Mouse (Mus musculus) kidney, embryonic 15.5 days (tissue): ENCODE data around the gene Csf1. TPM values are rescaled to one million over a fixed set of nuclear protein-coding genes. Genes with fewer than 3 reads are reported as not detected.
A peak's percentile ranks its signal among the peaks of the same experiment; 100 is the strongest.

Experiments used
- ATAC-seq: fragments of 200-750 bp; cut with Nextera tagmentation; replicated peaks from 2 replicates; pipeline ENCODE4 v1.8.0; 2017; ENCODE audit warnings: moderate TSS enrichment; ENCODE audit not compliant: low FRiP score
- H3K27ac ChIP-seq: fragments of 300-500 bp; sonication (generic); 2 replicates; pipeline ENCODE4 v1.5.1; 2015; ENCODE audit warnings: mild to moderate bottlenecking, inconsistent platforms
- H3K27me3 ChIP-seq: fragments of 300-500 bp; sonication (generic); 2 replicates; pipeline ENCODE4 v1.6.1; 2015; ENCODE audit warnings: inconsistent platforms
- H3K36me3 ChIP-seq: fragments of 300-500 bp; sonication (generic); 2 replicates; pipeline ENCODE4 v1.6.1; 2015; ENCODE audit warnings: inconsistent platforms
- H3K4me1 ChIP-seq: fragments of 300-500 bp; sonication (generic); 2 replicates; pipeline ENCODE4 v1.6.1; 2015; ENCODE audit warnings: inconsistent platforms
- H3K4me2 ChIP-seq: fragments of 300-500 bp; sonication (generic); 2 replicates; pipeline ENCODE4 v1.6.1; 2015; ENCODE audit warnings: moderate library complexity, mild to moderate bottlenecking, inconsistent platforms
- H3K4me3 ChIP-seq: fragments of 300-500 bp; sonication (generic); replicated peaks from 2 replicates; pipeline ENCODE4 v1.5.1; 2015; ENCODE audit warnings: mild to moderate bottlenecking, inconsistent platforms
- H3K9ac ChIP-seq: fragments of 300-500 bp; sonication (generic); 2 replicates; pipeline ENCODE4 v1.6.1; 2015; ENCODE audit warnings: mild to moderate bottlenecking, inconsistent platforms
- H3K9me3 ChIP-seq: fragments of 300-500 bp; sonication (generic); replicated peaks from 2 replicates; pipeline ENCODE4 v1.6.1; 2016; ENCODE audit warnings: inconsistent platforms
- WGBS: fragments of 180-500 bp; shearing (Covaris S2); methylation state at CpG from one replicate; pipeline ENCODE4 v1.1.7; 2015; ENCODE audit warnings: mixed read lengths; 5-methylcytosine and 5-hydroxymethylcytosine counted together
- polyA plus RNA-seq: library from polyadenylated mRNA; unstranded; fragments of >200 nt; fragmentation: Nextera tagmentation; extraction: Ambion mirVana; gene quantifications from 2 replicates; pipeline ENCODE4 v1.2.1, GENCODE M21; 2015

The Csf1 gene
- polyA plus RNA-seq, 1 experiment from 2014 or later = 9.3 TPM

DNA sequence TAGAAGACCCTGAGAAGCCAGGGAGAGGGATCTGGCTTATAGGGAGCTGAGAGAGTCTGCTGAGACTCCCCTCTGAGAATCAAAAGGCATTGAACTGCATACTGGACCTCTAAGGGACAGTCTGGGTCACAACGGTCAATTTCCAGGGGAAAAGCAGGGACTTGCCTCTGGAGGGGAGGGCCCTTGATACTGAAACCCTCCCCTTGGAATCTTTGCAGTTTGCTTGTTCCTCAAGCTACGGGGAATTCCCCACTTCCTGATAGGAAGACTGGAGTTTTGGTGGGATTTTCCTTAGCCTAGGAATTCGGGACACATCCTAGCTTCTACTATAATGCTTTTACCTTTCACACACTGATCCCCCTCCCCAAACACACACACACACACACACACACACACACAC, 15.5 kb upstream of the Csf1 start:
- H3K4me3 ChIP-seq = no peak overlapping the region
- no peak overlapping the region for H3K4me2 ChIP-seq
- WGBS = 38% methylated on average over 3 of the region's 3 CpGs
- no peak overlapping the region for H3K9ac ChIP-seq
- H3K36me3 ChIP-seq = no peaks in the 10 kb centered on the region
- no peak for ATAC-seq
- peaks cover 22% of the 10 kb centered on the region for H3K4me1 ChIP-seq
- no peaks in the 10 kb centered on the region for H3K9me3 ChIP-seq
- peaks cover 9% of the 10 kb centered on the region; the same call in 1 of the 2 replicates for H3K27me3 ChIP-seq
- H3K27ac ChIP-seq = no peak overlapping the region

DNA sequence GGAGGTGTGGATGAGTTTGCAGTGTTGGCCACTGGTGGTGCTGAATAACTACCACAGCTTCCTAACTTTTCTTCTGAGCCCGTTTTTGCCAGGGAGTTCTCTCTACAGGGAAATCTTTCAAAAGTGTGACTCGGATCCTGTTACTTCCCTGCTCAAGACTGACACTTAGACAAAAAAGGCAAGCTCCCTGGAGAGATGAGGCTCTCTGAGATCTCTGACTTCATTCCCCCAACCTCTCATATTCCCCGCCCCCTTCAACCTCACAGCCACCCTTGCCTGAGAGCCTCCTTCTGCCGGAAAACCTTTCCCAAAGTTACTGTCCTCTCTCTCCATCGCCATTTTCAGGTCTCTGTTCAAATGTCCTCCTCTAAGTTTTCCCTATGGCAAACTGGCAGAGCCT, 14.8 kb upstream of the Csf1 start:
- H3K9ac ChIP-seq = no peak overlapping the region
- H3K27ac ChIP-seq = no peak overlapping the region
- H3K9me3 ChIP-seq = no peaks in the 10 kb centered on the region
- peaks cover 22% of the 10 kb centered on the region for H3K4me1 ChIP-seq
- 29% methylated on average over 5 of the region's 5 CpGs for WGBS
- no peak overlapping the region for H3K4me3 ChIP-seq
- no peaks in the 10 kb centered on the region for H3K36me3 ChIP-seq
- peaks cover 11% of the 10 kb centered on the region; the same call in 1 of the 2 replicates for H3K27me3 ChIP-seq
- no peak overlapping the region for H3K4me2 ChIP-seq
- ATAC-seq = peak; percentile 10; the same call in 1 of the 2 replicates

DNA sequence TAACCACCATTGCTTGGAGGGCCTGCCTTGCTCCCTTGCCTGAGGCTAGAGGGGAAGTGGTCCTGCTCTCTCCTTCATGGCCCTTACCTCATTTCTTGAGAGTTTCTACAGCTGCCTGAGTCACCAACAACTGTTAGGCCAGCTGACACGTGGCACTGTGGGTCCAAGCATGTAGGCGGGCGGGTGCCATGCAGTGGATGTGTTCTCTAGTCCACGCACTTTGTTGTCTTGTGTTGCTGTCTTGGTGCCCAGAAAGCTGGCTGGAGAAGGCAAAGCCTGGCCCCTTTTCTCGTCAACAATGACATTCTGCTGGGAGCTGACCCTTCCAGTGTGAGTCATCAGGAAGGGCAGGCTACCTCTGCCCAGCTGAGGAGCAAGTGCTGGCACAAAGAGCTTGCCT, 12.6 kb upstream of the Csf1 start:
- Histone ChIP-seq H3K27me3 (peaks cover 15% of the 10 kb centered on the region; the same call in 1 of the 2 replicates), H3K9me3 (no peaks in the 10 kb centered on the region), H3K27ac (no peak overlapping the region), H3K4me2 (no peak overlapping the region), H3K36me3 (no peaks in the 10 kb centered on the region), H3K9ac (no peak overlapping the region), H3K4me3 (no peak overlapping the region), H3K4me1 (peaks cover 23% of the 10 kb centered on the region)
- no peak for ATAC-seq
- 78% methylated on average over 5 of the region's 5 CpGs for WGBS

DNA sequence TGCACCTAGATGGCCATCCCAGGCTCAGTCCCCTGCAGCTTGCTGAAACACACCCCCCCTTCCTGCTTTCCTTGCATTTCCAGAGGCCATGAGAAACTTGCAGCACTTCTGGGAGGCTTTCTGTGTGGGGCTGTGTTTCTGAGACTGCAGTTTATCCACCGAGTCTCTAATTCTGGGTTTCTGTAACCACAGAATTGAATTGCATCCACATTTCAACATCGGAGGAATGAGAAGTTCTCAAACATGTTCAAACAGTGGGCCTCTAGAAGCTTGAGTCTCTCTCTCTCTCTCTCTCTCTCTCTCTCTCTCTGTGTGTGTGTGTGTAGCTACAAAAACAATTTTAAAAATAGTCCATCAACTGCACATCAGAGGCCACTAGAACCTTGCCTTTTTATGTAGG, 9.4 kb upstream of the Csf1 start:
- Histone ChIP-seq H3K4me3 (no peak overlapping the region), H3K9ac (no peak overlapping the region), H3K36me3 (no peaks in the 10 kb centered on the region), H3K27me3 (peaks cover 10% of the 10 kb centered on the region; the same call in 1 of the 2 replicates), H3K9me3 (no peaks in the 10 kb centered on the region), H3K27ac (no peak overlapping the region), H3K4me2 (no peak overlapping the region), H3K4me1 (peaks cover 16% of the 10 kb centered on the region)
- 78% methylated on average over 2 of the region's 2 CpGs for WGBS
- no peak for ATAC-seq

DNA sequence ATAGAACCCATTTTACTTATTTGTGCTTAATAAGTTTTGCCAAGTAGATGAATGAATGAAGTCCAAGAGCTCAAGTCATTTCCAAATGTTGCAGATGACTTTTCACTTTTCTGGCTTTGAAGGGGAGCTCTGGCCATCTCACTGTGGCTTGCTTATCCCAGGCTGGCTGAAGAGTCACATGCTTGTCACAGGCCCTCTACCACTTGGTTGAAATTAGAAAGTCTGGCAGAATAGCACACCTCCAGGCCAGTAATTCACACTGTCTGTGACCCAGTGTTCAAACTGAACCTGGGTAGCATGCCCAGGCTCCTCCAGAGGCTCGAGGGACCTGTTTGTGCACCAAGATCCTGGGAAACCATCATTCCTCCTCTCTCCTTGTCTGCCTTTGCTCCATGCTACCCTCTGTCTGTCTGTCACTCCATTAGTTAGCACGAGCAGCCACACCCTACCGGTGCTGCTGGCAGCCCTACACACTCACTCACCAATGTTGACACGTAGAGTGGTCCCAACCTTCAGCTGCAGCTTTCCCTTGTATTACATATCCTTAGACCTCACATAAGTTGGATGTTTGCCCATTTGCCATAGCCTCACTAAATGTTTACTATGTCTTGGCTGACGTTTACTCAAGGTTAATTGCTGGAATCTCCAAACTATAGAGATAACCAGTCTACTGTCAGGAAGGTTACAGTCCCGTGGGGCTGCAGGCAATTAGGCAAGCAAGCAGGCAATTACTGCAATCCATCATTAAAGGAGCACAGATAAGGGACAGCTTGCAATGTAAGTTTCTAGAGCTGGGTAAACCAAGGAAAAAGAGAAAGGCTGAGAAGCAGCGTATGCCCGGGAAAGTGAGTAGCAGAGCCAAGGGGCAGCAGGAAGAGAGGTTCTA, 8.1 kb upstream of the Csf1 start:
- Histone ChIP-seq H3K9me3 (no peaks in the 10 kb centered on the region), H3K4me2 (no peak overlapping the region), H3K27ac (no peak overlapping the region), H3K36me3 (no peaks in the 10 kb centered on the region), H3K4me1 (peaks cover 13% of the 10 kb centered on the region), H3K4me3 (no peak overlapping the region), H3K27me3 (peaks cover 13% of the 10 kb centered on the region; the same call in 1 of the 2 replicates), H3K9ac (no peak overlapping the region)
- peak; percentile 15; the same call in 1 of the 2 replicates for ATAC-seq
- WGBS = 51% methylated on average over 8 of the region's 8 CpGs

DNA sequence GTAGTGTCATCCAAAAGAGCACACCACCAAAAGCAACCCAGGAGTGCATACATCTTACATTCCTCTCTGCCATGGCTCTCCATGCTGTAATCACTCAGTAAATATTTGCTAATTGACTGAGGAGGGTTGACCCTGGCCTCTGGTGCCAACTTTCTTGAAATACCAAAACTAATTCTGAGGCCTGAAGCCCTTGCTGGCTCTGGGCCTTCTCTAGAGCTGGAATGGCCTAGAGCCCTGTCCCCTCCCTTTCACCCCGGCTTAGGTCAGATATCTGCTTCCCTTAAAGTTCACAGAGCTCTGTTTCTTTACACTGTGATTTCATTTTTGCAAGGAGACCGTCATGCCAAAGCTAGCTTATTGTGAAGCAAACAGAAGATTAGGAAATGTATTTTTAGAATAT, 6.5 kb upstream of the Csf1 start:
- Histone ChIP-seq H3K4me2 (no peak overlapping the region), H3K4me3 (no peak overlapping the region), H3K9me3 (no peaks in the 10 kb centered on the region), H3K27me3 (peaks cover 9% of the 10 kb centered on the region; the same call in 1 of the 2 replicates), H3K4me1 (peaks cover 13% of the 10 kb centered on the region), H3K9ac (no peak overlapping the region), H3K27ac (no peak overlapping the region), H3K36me3 (no peaks in the 10 kb centered on the region)
- 65% methylated on average over 2 of the region's 2 CpGs for WGBS
- no peak for ATAC-seq

DNA sequence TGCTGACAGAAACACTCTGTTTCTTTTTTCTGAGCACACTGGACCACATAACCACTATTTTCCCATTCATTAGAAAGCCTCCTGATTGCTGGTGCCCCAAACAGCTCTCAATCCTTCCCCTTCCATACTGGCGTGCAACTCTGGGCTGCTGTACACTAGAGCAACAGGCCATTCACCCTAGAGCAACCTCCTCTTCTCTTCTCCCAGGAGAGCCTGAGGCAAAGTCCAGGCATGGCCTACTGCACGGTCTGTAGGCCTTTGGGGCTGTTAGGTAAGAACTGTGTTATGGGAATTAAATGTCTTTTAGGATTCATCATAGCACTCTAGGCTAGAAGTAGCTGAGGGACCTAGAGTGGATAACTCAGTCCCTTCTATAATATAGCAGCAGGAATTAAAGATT, 5.7 kb upstream of the Csf1 start:
- Histone ChIP-seq H3K36me3 (no peaks in the 10 kb centered on the region), H3K27me3 (peaks cover 14% of the 10 kb centered on the region; the same call in 1 of the 2 replicates), H3K9me3 (no peaks in the 10 kb centered on the region), H3K27ac (no peak overlapping the region), H3K4me2 (no peak overlapping the region), H3K4me3 (no peak overlapping the region), H3K9ac (no peak overlapping the region), H3K4me1 (peaks cover 13% of the 10 kb centered on the region)
- 88% methylated on average over 2 of the region's 2 CpGs for WGBS
- no peak for ATAC-seq

DNA sequence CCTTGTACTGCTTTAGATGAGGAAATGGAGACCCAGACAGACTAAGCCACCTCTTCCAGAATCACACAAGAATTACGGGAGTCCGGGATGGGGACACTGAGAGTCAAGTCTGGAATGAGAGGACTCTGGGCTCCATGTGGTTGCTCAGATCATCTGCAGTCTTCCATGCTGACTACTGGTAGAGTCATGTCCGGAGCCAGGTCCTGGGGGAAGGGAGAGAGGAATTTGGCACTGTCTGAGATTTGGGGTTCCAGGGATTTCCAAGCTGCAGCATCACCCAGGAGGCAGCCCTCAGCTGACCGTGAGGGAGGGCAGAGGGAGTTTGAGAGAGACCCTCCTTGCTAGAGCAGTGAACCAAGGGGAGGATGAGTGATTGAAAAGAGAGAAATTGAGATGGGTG, 3.3 kb upstream of the Csf1 start:
- WGBS = 78% methylated on average over 4 of the region's 4 CpGs
- Histone ChIP-seq H3K27me3 (peaks cover 8% of the 10 kb centered on the region; the same call in 1 of the 2 replicates), H3K4me1 (peaks cover 30% of the 10 kb centered on the region), H3K4me3 (no peak overlapping the region), H3K9me3 (no peaks in the 10 kb centered on the region), H3K27ac (no peak overlapping the region), H3K4me2 (no peak overlapping the region), H3K36me3 (no peaks in the 10 kb centered on the region), H3K9ac (no peak overlapping the region)
- no peak for ATAC-seq

DNA sequence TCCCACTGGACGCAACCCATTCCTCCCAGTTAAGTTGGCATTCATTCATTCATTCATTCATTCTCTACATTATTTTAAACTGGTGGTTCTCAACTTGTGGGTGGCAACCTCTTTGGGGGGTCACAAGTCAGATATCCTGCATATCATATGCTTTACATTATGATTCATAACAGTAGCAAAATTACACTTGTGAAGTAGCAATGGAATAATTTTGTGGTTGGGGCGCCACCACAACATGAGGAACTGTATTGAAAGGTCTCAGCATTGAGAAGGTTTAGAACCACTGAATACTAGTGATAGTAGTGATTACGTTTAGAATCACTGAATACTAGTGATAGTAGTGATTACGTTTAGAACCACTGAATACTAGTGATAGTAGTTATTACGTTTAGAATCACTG, 1.2 kb upstream of the Csf1 start:
- 93% methylated on average over 5 of the region's 5 CpGs for WGBS
- H3K4me1 ChIP-seq = peaks cover 30% of the 10 kb centered on the region
- H3K4me2 ChIP-seq = no peak overlapping the region
- no peaks in the 10 kb centered on the region for H3K9me3 ChIP-seq
- no peak overlapping the region for H3K4me3 ChIP-seq
- no peaks in the 10 kb centered on the region for H3K36me3 ChIP-seq
- no peak overlapping the region for H3K27ac ChIP-seq
- peaks cover 8% of the 10 kb centered on the region; the same call in 1 of the 2 replicates for H3K27me3 ChIP-seq
- H3K9ac ChIP-seq = no peak overlapping the region
- ATAC-seq = no peak

DNA sequence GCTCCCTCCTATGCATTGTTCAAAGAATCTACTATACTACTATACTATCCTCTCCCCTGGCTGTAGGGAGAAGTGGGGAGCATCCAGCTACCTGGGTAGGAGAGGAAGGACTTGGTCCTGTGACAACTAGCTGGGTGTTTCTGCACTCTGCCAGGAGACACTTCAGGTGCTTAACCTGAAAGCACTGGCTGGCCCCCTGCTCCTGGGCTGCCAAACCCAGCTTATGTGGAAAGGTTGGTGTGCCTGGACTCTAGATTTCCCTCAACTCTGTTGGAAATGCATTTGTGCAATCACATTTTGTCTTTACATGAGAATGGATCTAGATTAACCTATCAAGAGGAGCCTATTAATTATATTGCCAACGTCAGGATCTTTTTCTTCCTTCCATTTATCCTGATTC, 502 bp upstream of the Csf1 start:
- 74% methylated on average over 1 of the region's 1 CpGs for WGBS
- Histone ChIP-seq H3K27ac (peak overlapping the region; percentile 88), H3K27me3 (peaks cover 8% of the 10 kb centered on the region; the same call in 1 of the 2 replicates), H3K4me3 (peak overlapping the region; percentile 64), H3K4me1 (peaks cover 29% of the 10 kb centered on the region), H3K9ac (0 out of 2 replicates have a peak overlapping the region, but pooled peaks have one; percentile 83), H3K9me3 (no peaks in the 10 kb centered on the region), H3K4me2 (peak overlapping the region; percentile 85), H3K36me3 (no peaks in the 10 kb centered on the region)
- no peak for ATAC-seq

DNA sequence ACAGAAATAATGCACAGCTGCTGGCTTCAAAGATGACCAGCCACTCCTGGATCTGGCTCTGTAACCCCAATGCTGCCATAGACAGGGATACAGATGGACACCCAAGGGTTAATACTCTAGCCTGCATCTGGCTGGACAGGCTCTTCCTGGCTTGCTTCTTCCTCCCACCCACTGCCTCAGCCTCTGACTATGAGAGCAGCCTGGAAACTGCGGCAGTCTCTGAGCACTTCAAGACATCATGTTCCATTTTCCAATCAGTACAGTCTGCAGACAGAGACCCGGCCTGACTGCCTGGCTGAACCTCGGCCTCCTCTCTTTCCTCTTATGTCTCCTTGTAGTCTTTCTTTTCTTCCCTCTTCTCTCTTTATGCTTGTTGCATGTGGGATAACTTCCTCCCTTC, 1.6 kb downstream of the Csf1 start:
- Histone ChIP-seq H3K27me3 (peaks cover 5% of the 10 kb centered on the region; the same call in 1 of the 2 replicates), H3K4me2 (peak overlapping the region; percentile 85), H3K27ac (no peak overlapping the region), H3K4me1 (peaks cover 29% of the 10 kb centered on the region), H3K9ac (peak overlapping the region; percentile 83; the same call in 1 of the 2 replicates), H3K4me3 (peak overlapping the region; percentile 64), H3K9me3 (no peaks in the 10 kb centered on the region), H3K36me3 (peaks cover 12% of the 10 kb centered on the region)
- peak; percentile 37; the same call in 1 of the 2 replicates for ATAC-seq
- WGBS = 14% methylated on average over 3 of the region's 3 CpGs

DNA sequence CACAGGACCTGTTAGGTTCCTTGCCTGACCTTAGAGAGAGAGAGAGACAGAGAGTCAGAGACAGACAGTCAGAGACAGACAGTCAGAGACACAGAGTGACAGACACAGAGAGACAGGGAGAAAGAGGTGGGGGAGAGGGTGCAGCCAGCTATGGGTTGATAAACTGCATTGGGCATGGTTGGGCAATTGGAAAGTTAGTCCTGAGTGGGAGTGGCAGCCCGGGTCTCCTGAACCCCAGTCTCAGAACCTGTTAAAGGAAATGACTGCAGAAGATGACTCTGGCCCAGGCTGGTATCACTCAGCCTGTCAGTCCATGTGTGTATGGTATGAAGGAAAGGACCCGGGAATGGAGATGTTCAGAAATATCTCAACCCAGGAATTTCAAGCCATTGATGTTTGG, 2.1 kb downstream of the Csf1 start:
- no peak overlapping the region for H3K9ac ChIP-seq
- no peak for ATAC-seq
- 48% methylated on average over 2 of the region's 2 CpGs for WGBS

More for the DNA sequence above, 2.1 kb downstream of the Csf1 start:
- peaks cover 5% of the 10 kb centered on the region; the same call in 1 of the 2 replicates for H3K27me3 ChIP-seq
- H3K4me1 ChIP-seq = peaks cover 29% of the 10 kb centered on the region
- peak overlapping the region; percentile 85 for H3K4me2 ChIP-seq
- H3K4me3 ChIP-seq = peak overlapping the region; percentile 64
- H3K36me3 ChIP-seq = peaks cover 16% of the 10 kb centered on the region
- no peaks in the 10 kb centered on the region for H3K9me3 ChIP-seq
- H3K27ac ChIP-seq = no peak overlapping the region
